Mouse (Mus musculus): ENCODE results near the gene 6030458C11Rik.

The 6030458C11Rik gene

DNA sequence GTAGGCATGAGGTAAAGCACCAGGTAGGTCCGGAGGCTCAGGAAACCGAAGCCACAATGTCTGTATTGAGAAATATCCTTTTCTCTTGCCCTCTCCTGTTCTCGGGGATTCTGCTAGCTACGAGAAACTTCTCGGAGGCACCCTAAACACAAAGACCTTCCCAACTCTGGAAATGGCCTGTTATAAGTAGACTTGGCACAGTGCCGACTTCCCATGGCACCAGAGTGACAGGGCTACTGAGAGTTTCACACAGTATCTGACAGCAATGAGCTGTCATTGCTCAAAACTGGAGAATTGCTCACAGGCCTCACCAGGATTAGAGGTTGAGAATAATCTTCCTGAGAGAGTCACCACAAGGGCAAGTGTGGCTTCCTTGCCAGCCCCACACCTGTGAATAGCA lies 63.7 kb downstream of the 6030458C11Rik start:
- DNase-seq (ENCODE audit: low read depth, low spot score), result no peak

DNA sequence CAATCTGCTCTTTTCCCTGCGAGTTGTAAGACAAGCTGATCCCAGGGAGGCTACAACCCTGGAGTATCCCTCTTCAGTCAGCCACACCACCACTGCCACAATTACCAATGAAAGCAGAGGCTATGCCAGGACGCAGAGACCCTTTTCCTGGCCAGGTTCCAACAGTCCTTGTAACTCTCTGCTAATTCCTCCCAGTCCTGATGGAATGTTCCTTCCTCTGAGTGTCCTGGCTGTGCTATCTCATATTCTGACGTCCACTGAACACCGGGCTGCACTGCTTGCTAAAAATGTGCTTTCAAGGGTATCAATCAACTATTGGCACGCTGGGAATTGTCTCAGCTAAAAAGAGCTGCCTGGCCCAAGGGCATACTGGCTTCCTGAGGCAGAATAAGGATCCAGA lies 66.0 kb downstream of the 6030458C11Rik start:
- DNase-seq (ENCODE audit: low read depth, low spot score), result no peak
